ENCODE assay signal across 8 mouse cellular contexts in genomic region chr4:134946024-134946744, GRCm38 (mm10). TPM values are rescaled to one million over a fixed set of nuclear protein-coding genes. Genes with fewer than 3 reads are reported as not detected.
DNase-seq lines count a peak whose midpoint lies in the region; ATAC-seq and TF ChIP-seq lines count a peak whose summit lies in the region.

No protein-coding gene starts in this region.

- intact Hi-C loops in heart, postnatal 14 days (cut with DNase I) = loop anchor here (1.0 to 5.0 kb wide), 3 partner anchors 121 to 260 kb away; no protein-coding TSS in a partner anchor

- WGBS in forebrain, embryonic 14.5 days = 13% methylated on average over 17 of the region's 17 CpGs
- WGBS in lung, adult 2 months = 6% methylated on average over 17 of the region's 17 CpGs
- 10% methylated on average over 17 of the region's 17 CpGs for WGBS in neural tube, embryonic 15.5 days

- H3K27me3 ChIP-seq in forebrain, embryonic 14.5 days (replicated peaks; ENCODE audit: control insufficient read depth, insufficient read depth, low read length) = no peaks in the 10 kb centered on the region
- H3K27me3 ChIP-seq in neural tube, embryonic 15.5 days (replicated peaks) = peaks cover 36% of the 10 kb centered on the region

- H3K27ac ChIP-seq in forebrain, embryonic 14.5 days (ENCODE audit: low read depth, low read length) = no peak overlapping the region
- no peak overlapping the region for H3K27ac ChIP-seq in neural tube, embryonic 15.5 days (replicated peaks)

- no peak overlapping the region for H3K4me3 ChIP-seq in forebrain, embryonic 14.5 days (ENCODE audit: low read depth, low read length)
- no peak overlapping the region for H3K4me3 ChIP-seq in lung, adult 2 months (replicated peaks; ENCODE audit: extremely low read depth, low read depth, low read length)
- peak overlapping the region; percentile 30 for H3K4me3 ChIP-seq in neural tube, embryonic 15.5 days (replicated peaks)

- H3K9me3 ChIP-seq in forebrain, embryonic 14.5 days (replicated peaks; ENCODE audit: control insufficient read depth, low read length) = no peaks in the 10 kb centered on the region
- no peaks in the 10 kb centered on the region for H3K9me3 ChIP-seq in neural tube, embryonic 15.5 days (replicated peaks)

- ATAC-seq in forebrain, embryonic 14.5 days = peak; percentile 65
- ATAC-seq in neural tube, embryonic 15.5 days (ENCODE audit: low FRiP score) = 0 out of 2 replicates have a peak, but pooled peaks have one; percentile 45

- peak; percentile 77 for TF ChIP-seq CTCF in lung, adult 2 months (IDR thresholded peaks at IDR 0.05; ENCODE audit: insufficient read depth, low read length)

- H3K9ac ChIP-seq in forebrain, embryonic 14.5 days (ENCODE audit: low read length) = no peak overlapping the region
- 0 out of 2 replicates have a peak overlapping the region, but pooled peaks have one; percentile 33 for H3K9ac ChIP-seq in neural tube, embryonic 15.5 days (replicated peaks)

- H3K4me1 ChIP-seq in forebrain, embryonic 14.5 days (ENCODE audit: control insufficient read depth, insufficient read depth, low read length) = no peaks in the 10 kb centered on the region
- H3K4me1 ChIP-seq in lung, adult 2 months (ENCODE audit: control insufficient read depth, insufficient read depth, low read length) = peaks cover 3% of the 10 kb centered on the region
- H3K4me1 ChIP-seq in neural tube, embryonic 15.5 days = peaks cover 16% of the 10 kb centered on the region

- H3K4me2 ChIP-seq in forebrain, embryonic 14.5 days (ENCODE audit: low read length) = peak overlapping the region; percentile 28
- peak overlapping the region; percentile 58 for H3K4me2 ChIP-seq in neural tube, embryonic 15.5 days

- H3K36me3 ChIP-seq in forebrain, embryonic 14.5 days (ENCODE audit: control insufficient read depth, insufficient read depth, low read length) = no peaks in the 10 kb centered on the region
- H3K36me3 ChIP-seq in neural tube, embryonic 15.5 days = no peaks in the 10 kb centered on the region

- no peak for TF ChIP-seq POLR2A in lung, adult 2 months (IDR thresholded peaks at IDR 0.05; ENCODE audit: borderline replicate concordance, extremely low read depth, low read depth, low read length)

- peak; percentile 86 for DNase-seq in ES-CJ7 (ENCODE audit: low read depth, low spot score)
- peak; percentile 68 for DNase-seq in cerebellum, adult 11-12 months
- peak; percentile 90 for DNase-seq in forebrain, embryonic 14.5 days (ENCODE audit: low spot score)
- DNase-seq in heart, postnatal 14 days = peak; percentile 70 to 81
- DNase-seq in kidney, postnatal 4 days = peak; percentile 82 to 84
- DNase-seq in lung, adult 2 months = peak; percentile 63
- DNase-seq in testis, postnatal 14 days (ENCODE audit: low spot score) = peak; percentile 70

RNA-seq across cellular contexts. Expression of gene Syf2, which starts 15.5 kb away (rescaled TPM):
- 68.1 and 72.7 TPM in 2 replicates for polyA plus RNA-seq in forebrain, embryonic 14.5 days (2014; fragmentation: Nextera tagmentation; extraction: Ambion mirVana)
- 10 to 100 TPM; 45.1 to 48.7 TPM for total RNA-seq in heart, postnatal 14 days (2021)
- 25.7 and 43.4 TPM in 2 replicates for polyA plus RNA-seq in lung, adult 2 months (2012; rRNA removed)
- polyA plus RNA-seq in neural tube, embryonic 15.5 days (2015; fragmentation: Nextera tagmentation; extraction: Ambion mirVana) = 55.7 and 62.0 TPM in 2 replicates

RNA-seq across cellular contexts. Expression of gene Rsrp1, which starts 22.8 kb away (rescaled TPM):
- polyA plus RNA-seq in forebrain, embryonic 14.5 days (2014; fragmentation: Nextera tagmentation; extraction: Ambion mirVana) = 363 and 474 TPM in 2 replicates
- 100 to 1,000 TPM; 226 to 260 TPM for total RNA-seq in heart, postnatal 14 days (2021)
- polyA plus RNA-seq in lung, adult 2 months (2012; rRNA removed) = 533 and 883 TPM in 2 replicates
- polyA plus RNA-seq in neural tube, embryonic 15.5 days (2015; fragmentation: Nextera tagmentation; extraction: Ambion mirVana) = 460 and 502 TPM in 2 replicates

RNA-seq across cellular contexts. Expression of gene Tmem50a, which starts 31.4 kb away (rescaled TPM):
- 166 and 178 TPM in 2 replicates for polyA plus RNA-seq in forebrain, embryonic 14.5 days (2014; fragmentation: Nextera tagmentation; extraction: Ambion mirVana)
- 10 to 100 TPM; 74.2 to 75.7 TPM for total RNA-seq in heart, postnatal 14 days (2021)
- 125 and 169 TPM in 2 replicates for polyA plus RNA-seq in lung, adult 2 months (2012; rRNA removed)
- 198 and 218 TPM in 2 replicates for polyA plus RNA-seq in neural tube, embryonic 15.5 days (2015; fragmentation: Nextera tagmentation; extraction: Ambion mirVana)
